Mouse (Mus musculus) thymus, postnatal 14 days (tissue): Measurements from ENCODE around the gene Bicdl1.

ENCODE experiments used
- DNase-seq: peaks from one replicate; pipeline ENCODE4 v3.0.0; 2021

Gene Bicdl1

DNA sequence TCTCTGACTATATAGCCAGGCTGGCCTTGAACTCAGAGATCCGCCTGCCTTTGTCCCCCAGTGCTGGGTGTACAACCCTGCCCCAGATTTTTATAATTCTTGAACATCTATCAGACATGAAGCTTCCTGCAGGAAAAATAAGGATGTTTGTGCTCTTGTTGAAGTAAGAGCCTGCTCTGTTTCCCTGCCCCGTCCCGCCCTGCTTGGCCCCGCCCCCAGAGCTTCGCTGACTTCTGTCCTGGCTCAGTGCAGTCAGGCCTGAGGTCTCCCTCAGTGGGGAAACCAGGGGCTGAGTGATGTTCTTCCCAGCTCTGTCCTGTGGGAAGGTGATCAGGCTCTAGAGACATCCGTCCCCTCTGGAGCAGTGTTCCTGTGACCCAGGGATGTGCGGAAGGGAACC lies 108.7 kb downstream of the Bicdl1 start:
- no peak for DNase-seq

DNA sequence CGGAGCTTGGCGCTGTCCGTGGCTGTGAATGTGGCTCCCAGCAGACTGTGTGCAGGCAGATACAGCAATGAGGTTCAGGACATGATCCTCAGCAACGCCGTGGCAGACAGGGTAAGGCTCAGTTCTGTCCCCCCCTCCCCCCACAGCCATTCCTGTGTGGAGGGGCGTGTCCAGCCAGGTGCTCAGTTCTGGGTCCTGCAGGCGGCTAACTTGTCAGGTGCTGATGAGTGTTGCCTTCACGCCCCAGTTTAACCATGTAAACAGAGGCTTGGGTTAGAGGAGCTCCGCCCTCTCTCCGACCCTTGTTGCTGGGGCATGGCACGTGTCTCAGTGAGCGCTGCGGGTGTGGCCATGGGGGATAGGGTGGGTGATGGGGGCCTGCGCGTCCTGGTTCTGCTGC lies 111.7 kb downstream of the Bicdl1 start:
- DNase-seq, result no peak

DNA sequence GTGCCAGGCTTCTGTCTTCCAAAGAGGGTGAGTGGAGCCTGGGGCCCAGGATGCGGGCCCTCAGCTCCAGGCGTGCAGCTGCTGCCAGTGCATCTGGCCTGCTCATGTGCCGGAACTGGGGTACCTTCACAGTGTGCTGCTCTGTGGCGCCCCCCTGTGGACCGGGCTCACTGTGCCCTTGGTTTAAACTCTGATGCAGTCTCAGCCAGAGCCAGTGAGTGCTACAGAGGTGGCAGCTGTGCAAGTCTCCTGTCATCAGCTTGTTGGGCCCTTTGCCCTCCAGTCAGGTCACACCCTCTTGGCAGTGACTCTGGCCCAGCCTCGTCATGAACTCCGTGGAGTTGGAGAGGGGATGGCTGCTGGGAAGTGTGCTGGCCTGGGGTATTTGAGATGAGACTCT lies 116.5 kb downstream of the Bicdl1 start:
- DNase-seq, result peak; percentile 69

DNA sequence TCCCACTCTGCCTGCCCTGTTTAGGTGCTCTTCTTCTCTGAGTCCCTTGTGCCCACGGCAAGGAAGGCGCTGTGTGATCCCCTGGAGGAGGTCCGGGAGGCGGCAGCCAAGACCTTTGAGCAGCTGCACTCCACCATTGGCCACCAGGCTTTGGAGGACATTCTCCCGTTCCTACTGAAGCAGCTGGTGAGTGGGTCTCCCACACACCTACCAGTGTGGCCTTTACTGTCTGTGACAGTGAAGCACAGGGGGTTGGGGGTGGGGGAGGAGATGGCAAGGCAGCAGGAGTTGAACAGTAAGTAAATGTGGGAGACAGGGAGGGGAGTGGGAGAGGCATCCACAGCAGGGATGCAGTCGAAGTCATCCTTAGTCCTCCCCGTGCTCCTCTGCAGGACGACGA lies 118.1 kb downstream of the Bicdl1 start:
- DNase-seq, result no peak

DNA sequence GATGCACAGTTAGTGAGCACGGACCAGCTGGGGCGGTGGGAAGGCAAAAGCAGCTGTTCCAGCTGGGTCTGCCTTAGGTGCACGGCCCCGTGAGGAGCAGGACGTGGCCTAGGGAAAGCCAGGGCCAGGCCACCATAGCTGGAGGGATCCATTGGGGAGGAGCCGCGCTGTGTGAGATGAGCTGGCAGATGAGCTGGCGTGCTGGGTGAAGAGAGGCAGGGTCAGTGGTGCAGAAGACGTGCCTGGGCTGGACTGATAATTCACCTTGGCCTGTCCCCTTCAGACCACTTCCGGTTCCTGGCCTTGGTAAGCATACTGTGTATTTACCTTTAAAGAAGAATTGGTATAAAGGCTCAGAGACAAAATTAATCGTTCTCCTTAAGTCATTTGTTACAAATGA lies 119.9 kb downstream of the Bicdl1 start:
- DNase-seq, result no peak

DNA sequence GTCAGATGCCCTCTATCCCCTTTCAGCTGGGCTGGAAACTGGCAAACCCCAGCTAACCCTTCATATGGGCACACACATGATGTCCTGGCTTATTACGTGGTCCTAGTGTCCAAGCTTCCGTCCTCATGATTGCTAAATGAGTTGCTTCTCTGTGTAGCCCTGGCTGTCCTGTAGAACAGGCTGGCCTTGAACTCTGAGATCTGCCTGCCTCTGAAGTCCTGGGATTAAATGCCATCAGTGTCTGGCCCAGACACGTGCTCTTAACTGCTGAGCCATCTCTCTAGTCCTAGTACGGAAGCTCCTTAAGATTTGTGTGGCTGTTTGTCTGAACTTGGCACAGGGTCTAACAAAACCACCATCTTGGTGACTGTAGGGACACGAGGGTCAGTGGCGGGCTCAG lies 127.9 kb downstream of the Bicdl1 start:
- DNase-seq, result no peak
